Mouse (Mus musculus): Measurements from ENCODE around the gene Dntt. TPM values are rescaled to one million over a fixed set of nuclear protein-coding genes. Genes with fewer than 3 reads are reported as not detected.
A peak's percentile ranks its signal among the peaks of the same experiment; 100 is the strongest.

Gene Dntt
- polyA plus RNA-seq, 1 experiment from 2014 or later = not detected

DNA sequence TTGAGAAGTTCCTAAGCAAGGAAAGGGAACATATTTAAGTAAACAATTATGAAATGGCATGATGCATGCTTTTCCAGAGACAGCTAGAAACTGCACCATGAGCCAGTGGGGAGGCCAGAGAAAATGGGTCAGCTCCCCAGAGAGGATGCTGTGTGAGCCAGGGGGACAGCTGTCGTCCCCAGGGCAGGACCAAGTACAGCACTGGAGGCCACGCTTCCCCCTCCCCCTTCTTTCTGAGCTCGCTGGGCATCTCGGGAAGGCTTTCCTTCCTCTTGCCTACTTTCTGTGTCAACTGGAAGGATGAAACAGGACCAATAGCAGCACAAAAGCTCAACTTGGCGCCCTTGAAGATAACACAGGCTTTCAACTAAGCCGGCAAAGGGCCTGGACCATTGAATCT, 21.7 kb upstream of the Dntt start:
- peak overlapping the region; percentile 48 for H3K4me2 ChIP-seq (replicated peaks; ENCODE audit: low read depth)
- H3K9ac ChIP-seq (ENCODE audit: low read depth, low read length) = no peak overlapping the region
- TF ChIP-seq CTCF (IDR thresholded peaks at IDR 0.05; ENCODE audit: low read depth) = no peak
- H3K4me1 ChIP-seq (replicated peaks; ENCODE audit: control insufficient read depth, insufficient read depth, low read length) = 0 out of 2 replicates have a peak, but pooled peaks cover 5% of the 10 kb centered on the region
- H3K4me3 ChIP-seq (ENCODE audit: low read depth, low read length) = no peak overlapping the region
- peak overlapping the region; percentile 55; the same call in 1 of the 2 replicates for H3K27ac ChIP-seq (ENCODE audit: low read depth, low read length)
- WGBS = 16% methylated on average over 6 of the region's 6 CpGs
- ATAC-seq = peak; percentile 58
- H3K36me3 ChIP-seq (ENCODE audit: control insufficient read depth, insufficient read depth) = no peaks in the 10 kb centered on the region
- no peaks in the 10 kb centered on the region for H3K27me3 ChIP-seq (replicated peaks; ENCODE audit: control insufficient read depth, insufficient read depth, low read length)
- H3K9me3 ChIP-seq (ENCODE audit: control insufficient read depth) = no peaks in the 10 kb centered on the region

DNA sequence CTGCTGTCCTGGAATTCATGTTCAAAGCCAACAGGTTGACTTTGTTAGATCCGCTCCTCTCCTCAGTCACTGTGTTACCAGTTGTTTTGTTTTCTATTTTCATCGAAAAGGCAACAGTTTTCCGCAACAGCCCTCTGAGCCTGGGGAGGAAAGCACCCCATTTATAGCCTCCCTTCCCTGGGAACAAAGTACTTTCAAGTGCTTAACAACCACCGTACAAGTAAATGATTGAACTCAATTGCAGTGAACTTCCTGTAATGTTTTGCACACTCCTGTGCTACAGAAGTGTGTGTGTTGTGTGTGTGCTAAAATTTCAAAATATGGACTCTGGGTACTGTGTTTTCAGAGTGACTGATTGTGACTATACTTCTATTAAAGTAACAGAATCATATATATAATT, 21.3 kb upstream of the Dntt start:
- Histone ChIP-seq H3K36me3 (ENCODE audit: control insufficient read depth, insufficient read depth) (no peaks in the 10 kb centered on the region), H3K9me3 (ENCODE audit: control insufficient read depth) (no peaks in the 10 kb centered on the region), H3K27ac (ENCODE audit: low read depth, low read length) (peak overlapping the region; percentile 55; the same call in 1 of the 2 replicates), H3K4me3 (ENCODE audit: low read depth, low read length) (no peak overlapping the region), H3K9ac (ENCODE audit: low read depth, low read length) (no peak overlapping the region), H3K4me2 (replicated peaks; ENCODE audit: low read depth) (peak overlapping the region; percentile 48), H3K27me3 (replicated peaks; ENCODE audit: control insufficient read depth, insufficient read depth, low read length) (no peaks in the 10 kb centered on the region), H3K4me1 (replicated peaks; ENCODE audit: control insufficient read depth, insufficient read depth, low read length) (0 out of 2 replicates have a peak, but pooled peaks cover 5% of the 10 kb centered on the region)
- WGBS = 37% methylated on average over 4 of the region's 4 CpGs
- TF ChIP-seq CTCF (IDR thresholded peaks at IDR 0.05; ENCODE audit: low read depth) = no peak
- peak; percentile 80 for ATAC-seq

DNA sequence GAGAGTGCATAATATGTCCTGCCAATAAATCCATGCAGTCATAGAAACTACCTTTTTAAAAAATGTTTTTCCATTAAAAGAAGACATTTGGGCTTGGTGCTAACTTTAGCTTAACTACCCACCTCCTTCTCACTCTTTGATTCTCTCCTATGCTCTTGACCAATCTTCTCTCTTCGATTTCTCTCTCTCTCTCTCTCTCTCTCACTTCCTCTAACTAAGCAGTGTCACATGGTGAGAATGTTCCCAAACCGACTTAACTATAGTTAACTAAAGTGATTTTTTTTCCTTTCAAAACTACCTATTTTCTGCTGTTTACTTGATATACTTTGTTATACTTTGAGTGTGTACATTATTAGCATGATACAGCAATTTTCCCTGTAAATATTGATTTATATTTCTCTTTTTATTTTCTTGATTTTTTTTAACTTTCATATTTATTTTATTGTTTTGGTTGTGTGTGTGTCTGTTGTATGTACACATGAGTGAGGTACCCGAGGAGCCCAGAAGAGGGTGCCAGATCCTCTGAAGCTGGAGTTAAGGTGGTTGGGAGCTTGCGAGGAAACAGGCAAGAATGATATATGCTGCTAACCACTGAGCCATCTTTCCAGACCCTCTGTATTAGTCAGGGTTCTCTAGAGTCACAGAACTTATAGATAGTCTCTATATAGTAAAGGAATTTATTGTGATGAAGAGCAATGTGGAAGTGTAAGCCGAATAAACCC, 20.2 kb upstream of the Dntt start:
- H3K4me1 ChIP-seq (replicated peaks; ENCODE audit: control insufficient read depth, insufficient read depth, low read length) = 0 out of 2 replicates have a peak, but pooled peaks cover 5% of the 10 kb centered on the region
- no peak overlapping the region for H3K4me3 ChIP-seq (ENCODE audit: low read depth, low read length)
- no peaks in the 10 kb centered on the region for H3K27me3 ChIP-seq (replicated peaks; ENCODE audit: control insufficient read depth, insufficient read depth, low read length)
- H3K9ac ChIP-seq (ENCODE audit: low read depth, low read length) = no peak overlapping the region
- ATAC-seq = no peak
- TF ChIP-seq CTCF (IDR thresholded peaks at IDR 0.05; ENCODE audit: low read depth) = peak; percentile 23; the same call in 1 of the 2 replicates
- no peak overlapping the region for H3K4me2 ChIP-seq (replicated peaks; ENCODE audit: low read depth)
- WGBS = 90% methylated on average over 5 of the region's 5 CpGs
- H3K9me3 ChIP-seq (ENCODE audit: control insufficient read depth) = no peaks in the 10 kb centered on the region
- H3K27ac ChIP-seq (ENCODE audit: low read depth, low read length) = no peak overlapping the region
- no peaks in the 10 kb centered on the region for H3K36me3 ChIP-seq (ENCODE audit: control insufficient read depth, insufficient read depth)

DNA sequence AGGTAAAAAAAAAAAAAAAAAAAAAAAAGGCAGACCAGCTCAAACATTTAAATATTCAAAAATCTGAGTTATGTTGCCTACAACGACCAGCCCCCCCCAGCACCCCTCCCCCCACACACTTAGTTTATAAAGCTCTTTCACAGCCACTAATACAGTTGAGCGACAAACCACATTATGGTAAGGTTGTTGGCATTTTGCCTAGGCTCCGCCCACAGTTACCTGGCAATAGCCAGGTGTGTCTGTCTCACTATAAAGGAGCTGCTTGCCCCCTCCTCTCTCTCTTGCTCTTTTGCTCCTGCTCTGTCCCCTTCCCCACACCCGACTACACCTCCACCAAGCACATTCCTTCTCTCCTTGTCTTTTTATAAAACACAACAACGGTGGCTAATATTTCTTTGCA, 17.4 kb upstream of the Dntt start:
- no peak for TF ChIP-seq CTCF (IDR thresholded peaks at IDR 0.05; ENCODE audit: low read depth)
- Histone ChIP-seq H3K9ac (ENCODE audit: low read depth, low read length) (no peak overlapping the region), H3K4me1 (replicated peaks; ENCODE audit: control insufficient read depth, insufficient read depth, low read length) (0 out of 2 replicates have a peak, but pooled peaks cover 5% of the 10 kb centered on the region), H3K9me3 (ENCODE audit: control insufficient read depth) (no peaks in the 10 kb centered on the region), H3K27me3 (replicated peaks; ENCODE audit: control insufficient read depth, insufficient read depth, low read length) (no peaks in the 10 kb centered on the region), H3K36me3 (ENCODE audit: control insufficient read depth, insufficient read depth) (no peaks in the 10 kb centered on the region), H3K27ac (ENCODE audit: low read depth, low read length) (no peak overlapping the region), H3K4me2 (replicated peaks; ENCODE audit: low read depth) (0 out of 2 replicates have a peak overlapping the region, but pooled peaks have one; percentile 21), H3K4me3 (ENCODE audit: low read depth, low read length) (no peak overlapping the region)
- WGBS = 16% methylated on average over 5 of the region's 5 CpGs
- ATAC-seq = no peak

DNA sequence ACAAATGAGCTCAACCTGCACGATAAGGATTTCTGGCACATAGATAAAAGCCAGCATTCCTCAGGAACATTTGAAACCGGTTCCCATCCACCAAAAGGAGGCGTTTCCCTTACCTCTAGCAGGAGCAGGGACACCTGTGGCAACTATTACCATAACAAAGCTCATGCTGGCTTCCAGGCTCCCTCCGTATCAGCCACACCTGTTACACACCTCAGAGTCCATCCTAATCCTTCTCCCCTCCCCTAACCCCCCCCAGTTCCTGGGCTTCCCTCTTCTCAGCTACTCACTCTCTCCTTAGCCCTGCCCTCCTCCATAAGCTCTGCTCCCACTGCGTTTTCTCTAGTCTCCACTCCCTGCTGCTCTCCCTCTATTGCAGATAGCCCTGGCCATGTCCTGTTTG, 15.5 kb upstream of the Dntt start:
- H3K9ac ChIP-seq (ENCODE audit: low read depth, low read length) = no peak overlapping the region
- peak overlapping the region; percentile 27; the same call in 1 of the 2 replicates for H3K4me2 ChIP-seq (replicated peaks; ENCODE audit: low read depth)
- H3K4me3 ChIP-seq (ENCODE audit: low read depth, low read length) = no peak overlapping the region
- no peaks in the 10 kb centered on the region for H3K36me3 ChIP-seq (ENCODE audit: control insufficient read depth, insufficient read depth)
- no peaks in the 10 kb centered on the region for H3K4me1 ChIP-seq (replicated peaks; ENCODE audit: control insufficient read depth, insufficient read depth, low read length)
- H3K27me3 ChIP-seq (replicated peaks; ENCODE audit: control insufficient read depth, insufficient read depth, low read length) = no peaks in the 10 kb centered on the region
- no peaks in the 10 kb centered on the region for H3K9me3 ChIP-seq (ENCODE audit: control insufficient read depth)
- ATAC-seq = peak; percentile 75
- no peak for TF ChIP-seq CTCF (IDR thresholded peaks at IDR 0.05; ENCODE audit: low read depth)
- no peak overlapping the region for H3K27ac ChIP-seq (ENCODE audit: low read depth, low read length)
- WGBS = 3% methylated on average over 5 of the region's 5 CpGs

DNA sequence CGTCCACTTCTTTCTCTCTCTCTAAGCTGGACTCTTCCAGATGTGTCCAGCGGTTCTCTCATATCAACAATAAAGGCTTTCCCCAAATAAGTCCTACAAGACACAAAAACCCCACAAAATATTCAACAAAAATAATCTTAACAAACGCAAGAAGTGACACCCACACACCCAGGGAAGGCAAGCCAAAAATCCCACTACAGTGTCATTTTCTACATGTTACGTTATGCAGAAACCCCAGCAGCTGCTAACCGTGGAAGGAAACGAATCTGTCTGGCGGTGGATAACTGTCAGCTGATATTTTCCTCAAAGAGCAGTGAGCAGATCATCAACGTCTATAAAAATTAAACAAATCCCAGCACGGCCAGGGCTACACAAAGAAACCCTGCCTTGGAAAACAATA, 15.1 kb upstream of the Dntt start:
- Histone ChIP-seq H3K27me3 (replicated peaks; ENCODE audit: control insufficient read depth, insufficient read depth, low read length) (no peaks in the 10 kb centered on the region), H3K4me3 (ENCODE audit: low read depth, low read length) (no peak overlapping the region), H3K9ac (ENCODE audit: low read depth, low read length) (no peak overlapping the region), H3K4me1 (replicated peaks; ENCODE audit: control insufficient read depth, insufficient read depth, low read length) (no peaks in the 10 kb centered on the region), H3K4me2 (replicated peaks; ENCODE audit: low read depth) (0 out of 2 replicates have a peak overlapping the region, but pooled peaks have one; percentile 27), H3K9me3 (ENCODE audit: control insufficient read depth) (no peaks in the 10 kb centered on the region), H3K27ac (ENCODE audit: low read depth, low read length) (no peak overlapping the region), H3K36me3 (ENCODE audit: control insufficient read depth, insufficient read depth) (no peaks in the 10 kb centered on the region)
- WGBS = 23% methylated on average over 9 of the region's 9 CpGs
- no peak for TF ChIP-seq CTCF (IDR thresholded peaks at IDR 0.05; ENCODE audit: low read depth)
- no peak for ATAC-seq
